ENCODE assay signal across 8 mouse cellular contexts in genomic region chr8:110721606-110722413, GRCm38 (mm10). TPM values are rescaled to one million over a fixed set of nuclear protein-coding genes. Genes with fewer than 3 reads are reported as not detected.
A peak's percentile ranks its signal among the peaks of the same experiment; 100 is the strongest.
DNase-seq lines count a peak whose midpoint lies in the region; ATAC-seq and TF ChIP-seq lines count a peak whose summit lies in the region.

No protein-coding gene starts in this region.

- DNase-seq in spleen, adult 2 months (ENCODE audit: low read depth in 1 of 2, low spot score in 2 of 2): no peak
- DNase-seq in spleen, postnatal 14 days (ENCODE audit: low spot score in 2 of 2): no peak
- peak; percentile 71 to 77 for DNase-seq in cerebellum, postnatal 10 days
- peak; percentile 70 for DNase-seq in limb, embryonic 10.5 days (ENCODE audit: low spot score)
- DNase-seq in spleen, adult 12 weeks (ENCODE audit: low spot score): no peak
- DNase-seq in layer of hippocampus, postnatal 36 days: no peak

- peaks cover 7% of the 10 kb centered on the region for H3K27me3 ChIP-seq in spleen, adult 2 months (ENCODE audit: control insufficient read depth, insufficient read depth, low read length)
- no peaks in the 10 kb centered on the region for H3K27me3 ChIP-seq in heart, embryonic 13.5 days (replicated peaks)
- H3K27me3 ChIP-seq in limb, embryonic 10.5 days (ENCODE audit: low read depth, poor library complexity, severe bottlenecking): no peaks in the 10 kb centered on the region
- no peaks in the 10 kb centered on the region for H3K27me3 ChIP-seq in myocyte (ENCODE audit: control insufficient read depth, insufficient read depth, insufficient read length)

- H3K27ac ChIP-seq in spleen, adult 2 months (ENCODE audit: insufficient read depth, low read length): 0 out of 2 replicates have a peak overlapping the region, but pooled peaks have one; percentile 23
- peak overlapping the region; percentile 95 for H3K27ac ChIP-seq in heart, embryonic 13.5 days (replicated peaks)
- peak overlapping the region; percentile 95 for H3K27ac ChIP-seq in limb, embryonic 10.5 days

- H3K79me2 ChIP-seq in myocyte (ENCODE audit: control insufficient read depth, insufficient read depth): peaks cover 33% of the 10 kb centered on the region

- peak overlapping the region; percentile 91 for H3K4me2 ChIP-seq in heart, embryonic 13.5 days
- peak overlapping the region; percentile 86 for H3K4me2 ChIP-seq in myocyte (ENCODE audit: low read depth)

- H3K9ac ChIP-seq in heart, embryonic 13.5 days: peak overlapping the region; percentile 97

- no peaks in the 10 kb centered on the region for H3K9me3 ChIP-seq in heart, embryonic 13.5 days
- H3K9me3 ChIP-seq in limb, embryonic 10.5 days (replicated peaks): no peaks in the 10 kb centered on the region

- peak overlapping the region; percentile 51 for H3K4me3 ChIP-seq in spleen, adult 2 months (ENCODE audit: extremely low read depth, insufficient read depth, insufficient read length)
- H3K4me3 ChIP-seq in heart, embryonic 13.5 days: peak overlapping the region; percentile 86
- peak overlapping the region; percentile 85 for H3K4me3 ChIP-seq in limb, embryonic 10.5 days
- H3K4me3 ChIP-seq in myocyte: peak overlapping the region; percentile 91

- ATAC-seq in heart, embryonic 13.5 days (ENCODE audit: extremely low read depth, insufficient number of reproducible peaks, low FRiP score, low TSS enrichment): peak; percentile 16; the same call in 1 of the 2 replicates

- no peak for TF ChIP-seq CTCF in spleen, adult 2 months (IDR thresholded peaks at IDR 0.05; ENCODE audit: extremely low read depth, insufficient read depth, insufficient read length, insufficient replicate concordance)

- H3K4me1 ChIP-seq in spleen, adult 2 months (ENCODE audit: control insufficient read depth, insufficient read depth, insufficient read length): no peaks in the 10 kb centered on the region
- H3K4me1 ChIP-seq in heart, embryonic 13.5 days: peaks cover 83% of the 10 kb centered on the region
- peaks cover 93% of the 10 kb centered on the region for H3K4me1 ChIP-seq in limb, embryonic 10.5 days

- H3ac ChIP-seq in myocyte (ENCODE audit: control insufficient read depth, insufficient read length): peak overlapping the region; percentile 91

- WGBS in spleen, adult 2 months: 5% methylated on average over 54 of the region's 59 CpGs
- WGBS in heart, embryonic 13.5 days: 1% methylated on average over 44 of the region's 59 CpGs
- WGBS in limb, embryonic 10.5 days: 5% methylated on average over 54 of the region's 59 CpGs

- H3K36me3 ChIP-seq in spleen, adult 2 months (ENCODE audit: control insufficient read depth, insufficient read depth, low read length): no peaks in the 10 kb centered on the region
- H3K36me3 ChIP-seq in heart, embryonic 13.5 days: peaks cover 27% of the 10 kb centered on the region
- peaks cover 38% of the 10 kb centered on the region for H3K36me3 ChIP-seq in limb, embryonic 10.5 days
- H3K36me3 ChIP-seq in myocyte (ENCODE audit: control insufficient read depth, insufficient read depth): no peaks in the 10 kb centered on the region

- TF ChIP-seq POLR2A in spleen, adult 2 months (IDR thresholded peaks at IDR 0.05; ENCODE audit: low read depth, low read length): no peak
- no peak for TF ChIP-seq POLR2A in myocyte (IDR thresholded peaks at IDR 0.05; ENCODE audit: insufficient read length, low read depth)

TF ChIP-seq in myocyte, 11 proteins besides CTCF, POLR2A, EP300 and RAD21:
- TF ChIP-seq POLR2AphosphoS2 (IDR thresholded peaks at IDR 0.05; ENCODE audit: insufficient read length, low read depth) (peak; percentile 14), MYOG (IDR thresholded peaks at IDR 0.05; ENCODE audit: control insufficient read depth in 1 of 3, insufficient read depth in 1 of 3, insufficient read length in 2 of 3, low read depth in 2 of 3) (no peak)
TF ChIP-seq in myocyte: peak in this region for 1.

RNA-seq across cellular contexts. Expression of gene Mtss1l, which starts 0.5 kb away (rescaled TPM):
- 34.8 and 39.4 TPM in 2 replicates for polyA plus RNA-seq in spleen, adult 2 months (2012; rRNA removed)
- polyA plus RNA-seq in heart, embryonic 13.5 days (2015; fragmentation: Nextera tagmentation; extraction: Ambion mirVana): 6.0 and 6.4 TPM in 2 replicates
- polyA plus RNA-seq in limb, embryonic 10.5 days (2016; fragmentation: Nextera tagmentation; extraction: Ambion mirVana): 7.8 and 8.8 TPM in 2 replicates
- 108 TPM for polyA plus RNA-seq in myocyte (2012; fragmentation: generic; extraction: Trizol)
- total RNA-seq in layer of hippocampus, postnatal 36 days (2021): 100 to 1,000 TPM; 218 to 225 TPM

Comparison
In these comparisons a context has a peak if more than half of its experiments do, and no peak if none do; other contexts are left out.
1. DNase-seq: peak in cerebellum, postnatal 10 days (2 of 2) and limb, embryonic 10.5 days (single experiment); none in spleen, adult 2 months (0 of 2), spleen, postnatal 14 days (0 of 2), spleen, adult 12 weeks (single experiment) and layer of hippocampus, postnatal 36 days (0 of 2).
2. H3K27ac ChIP-seq: peak in every context shown above with its lines; median percentile 95 in heart, embryonic 13.5 days; 95 in limb, embryonic 10.5 days; 23 in spleen, adult 2 months.
3. Peak in every context shown above with its lines, with median percentiles within 50 percentile points of each other: H3K4me3 ChIP-seq.